ENCODE assay signal across 9 mouse cellular contexts in the genomic region with DNA sequence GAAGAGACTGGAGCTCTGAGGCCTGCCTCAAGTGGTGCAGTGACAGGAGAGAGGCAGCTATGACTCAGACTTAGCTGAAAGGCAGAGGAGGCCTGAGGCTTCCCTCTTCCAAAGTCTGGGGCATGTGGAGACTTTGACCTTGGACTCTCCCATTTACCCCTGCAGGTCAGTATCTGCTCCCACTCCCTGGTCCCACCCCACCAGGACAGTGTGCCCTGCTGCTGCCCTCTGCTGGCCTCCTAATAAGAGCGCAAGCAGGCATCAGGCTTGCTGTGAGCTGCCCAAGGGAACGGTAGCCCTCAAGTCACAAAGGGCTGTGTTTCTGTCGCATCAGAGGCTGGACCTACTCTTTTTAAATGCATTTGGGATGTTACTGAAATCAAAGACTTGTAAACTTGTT. TPM values are rescaled to one million over a fixed set of nuclear protein-coding genes. Genes with fewer than 3 reads are reported as not detected.
DNase-seq lines count a peak whose midpoint lies in the region; ATAC-seq lines count a peak whose summit lies in the region.
"Had no signal": no experiment of that assay in that cellular context is flagged by ENCODE, and none has a peak within 500 bp of the region (broad histone marks: within the 10 kb centered on the region; RNA-seq: fewer than 3 reads in every experiment).

No protein-coding gene starts in this region.

- no peak overlapping the region for H3K4me2 ChIP-seq in liver, embryonic 12.5 days
- H3K4me2 ChIP-seq: midbrain, embryonic 12.5 days had no signal

- no peak overlapping the region for H3K9ac ChIP-seq in liver, embryonic 12.5 days
- H3K9ac ChIP-seq: midbrain, embryonic 12.5 days had no signal

- peaks cover 22% of the 10 kb centered on the region for H3K4me1 ChIP-seq in liver, embryonic 12.5 days

- DNase-seq in cerebellum, postnatal 10 days = peak; percentile 69 to 71
- DNase-seq in cerebellum, adult 11 months = no peak
- DNase-seq in liver = peak; percentile 60
- peak; percentile 77 for DNase-seq in adrenal gland, postnatal 14 days
- DNase-seq in kidney, postnatal 36 days = peak; percentile 24 to 82
- DNase-seq in right cerebral cortex, postnatal 4 days = peak; percentile 53

- WGBS in liver, embryonic 12.5 days (ENCODE audit: insufficient replicate concordance) = 29% methylated on average over 3 of the region's 3 CpGs

- no peaks in the 10 kb centered on the region for H3K36me3 ChIP-seq in liver, embryonic 12.5 days
- H3K36me3 ChIP-seq: midbrain, embryonic 12.5 days had no signal

- ATAC-seq in liver, embryonic 12.5 days = no peak
- no peak for ATAC-seq in inflammation-experienced regulatory T-cells, adult 6 months

- peaks cover 36% of the 10 kb centered on the region for H3K27me3 ChIP-seq in liver, embryonic 12.5 days (replicated peaks)

- H3K4me3 ChIP-seq in liver, embryonic 12.5 days = no peak overlapping the region
- H3K4me3 ChIP-seq: midbrain, embryonic 12.5 days had no signal

- no peaks in the 10 kb centered on the region for H3K9me3 ChIP-seq in liver, embryonic 12.5 days (replicated peaks)
- H3K9me3 ChIP-seq: midbrain, embryonic 12.5 days had no signal

- no peak overlapping the region for H3K27ac ChIP-seq in liver, embryonic 12.5 days
- H3K27ac ChIP-seq: midbrain, embryonic 12.5 days had no signal

RNA-seq across cellular contexts. Expression of a gene that starts 14.2 kb away (rescaled TPM):
- polyA plus RNA-seq in liver, embryonic 12.5 days (2016; fragmentation: Nextera tagmentation; extraction: Ambion mirVana) = not detected in 2 replicates
- 0.60 and 0.70 TPM in 2 replicates for total RNA-seq in adrenal gland, postnatal 14 days (2021)
- polyA plus RNA-seq in inflammation-experienced regulatory T-cells, adult 6 months (2017; shearing (Covaris generic)) = not detected
- polyA plus RNA-seq: midbrain, embryonic 12.5 days had no signal

RNA-seq across cellular contexts. Expression of a gene that starts 16.2 kb away (rescaled TPM):
- polyA plus RNA-seq in liver, embryonic 12.5 days (2016; fragmentation: Nextera tagmentation; extraction: Ambion mirVana) = 44.3 and 45.0 TPM in 2 replicates
- total RNA-seq in adrenal gland, postnatal 14 days (2021) = 22.4 and 25.4 TPM in 2 replicates
- polyA plus RNA-seq in inflammation-experienced regulatory T-cells, adult 6 months (2017; shearing (Covaris generic)) = 1 to 10 TPM in 2 of 3 experiments, under 1 TPM in 1; 0.73 to 2.7 (median 2.2) TPM

Comparison
In these comparisons a context has a peak if more than half of its experiments do, and no peak if none do; other contexts are left out.
1. RNA of a gene that starts 16.2 kb away (polyA plus RNA-seq): 44.3 to 45.0 TPM in liver, embryonic 12.5 days; 0.73 to 2.7 TPM in inflammation-experienced regulatory T-cells, adult 6 months; every median in the first group is over 10 times any median in the second.